Mouse (Mus musculus) fat pad, adult 2 months (tissue): ENCODE results near the gene Lmntd1.

ENCODE experiments used
- DNase-seq: peaks from one replicate; pipeline ENCODE4 v3.0.0-alpha.2; 2011; ENCODE audit warnings: low read depth, low spot score; ENCODE audit errors: extremely low read depth

Lmntd1 gene

DNA sequence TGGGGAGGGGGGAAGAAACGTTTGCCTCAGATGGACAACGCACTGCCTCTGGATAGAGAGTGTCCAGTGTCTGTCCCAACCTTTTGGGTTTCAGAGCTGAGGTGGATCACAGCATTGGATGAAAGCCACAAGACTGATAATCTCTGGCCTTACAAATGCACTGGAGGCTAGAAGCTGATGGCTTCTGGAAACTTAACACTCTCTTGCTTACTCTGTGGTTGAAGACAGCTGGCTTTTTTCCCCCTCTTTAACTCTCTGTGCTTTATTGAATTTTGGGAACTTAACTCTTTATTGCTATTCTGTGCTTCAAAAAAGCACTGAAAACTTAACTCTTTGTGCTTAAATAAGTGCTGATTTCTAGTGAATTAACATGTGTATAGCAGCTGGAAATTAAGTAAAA, 223.7 kb downstream of the Lmntd1 start:
- no peak for DNase-seq

DNA sequence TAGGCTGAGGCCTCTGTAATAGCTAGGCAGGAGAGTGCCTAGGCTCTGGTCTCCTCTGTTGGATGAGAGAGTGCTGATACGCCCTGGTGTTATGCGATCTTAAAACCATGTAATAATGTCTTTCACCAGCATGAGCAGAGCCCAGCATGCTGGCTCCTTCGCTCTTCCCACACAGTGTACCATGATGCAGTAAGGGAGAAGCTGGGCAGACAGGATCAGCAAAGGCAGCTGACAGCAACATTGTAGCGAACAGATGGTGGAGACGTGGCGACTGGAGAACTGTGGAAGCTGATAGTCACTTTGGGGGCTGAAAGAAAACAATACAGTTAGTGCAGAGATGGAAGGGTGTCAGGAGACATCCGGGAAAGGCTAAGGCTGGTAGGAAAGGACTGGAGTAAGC, 224.2 kb downstream of the Lmntd1 start:
- DNase-seq = no peak

DNA sequence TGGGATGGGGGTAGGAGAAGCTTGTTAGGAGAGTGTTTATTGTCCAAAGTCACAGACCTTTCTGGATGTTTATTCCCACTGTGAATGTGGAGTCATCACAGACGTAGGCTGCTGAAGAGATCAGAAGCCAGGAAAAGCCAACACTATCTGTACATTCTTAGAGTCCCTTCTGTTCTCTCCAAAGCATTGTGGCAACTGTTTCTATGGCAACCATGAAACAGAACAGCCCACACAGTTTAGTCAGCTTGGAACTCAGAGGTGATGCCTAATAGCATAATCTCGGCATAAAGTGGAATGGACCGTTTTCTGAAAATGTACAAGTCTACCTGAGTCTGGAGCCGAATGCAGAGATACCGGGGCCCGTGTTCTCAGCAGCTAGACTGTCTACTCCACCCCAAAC, 226.7 kb downstream of the Lmntd1 start:
- no peak for DNase-seq

DNA sequence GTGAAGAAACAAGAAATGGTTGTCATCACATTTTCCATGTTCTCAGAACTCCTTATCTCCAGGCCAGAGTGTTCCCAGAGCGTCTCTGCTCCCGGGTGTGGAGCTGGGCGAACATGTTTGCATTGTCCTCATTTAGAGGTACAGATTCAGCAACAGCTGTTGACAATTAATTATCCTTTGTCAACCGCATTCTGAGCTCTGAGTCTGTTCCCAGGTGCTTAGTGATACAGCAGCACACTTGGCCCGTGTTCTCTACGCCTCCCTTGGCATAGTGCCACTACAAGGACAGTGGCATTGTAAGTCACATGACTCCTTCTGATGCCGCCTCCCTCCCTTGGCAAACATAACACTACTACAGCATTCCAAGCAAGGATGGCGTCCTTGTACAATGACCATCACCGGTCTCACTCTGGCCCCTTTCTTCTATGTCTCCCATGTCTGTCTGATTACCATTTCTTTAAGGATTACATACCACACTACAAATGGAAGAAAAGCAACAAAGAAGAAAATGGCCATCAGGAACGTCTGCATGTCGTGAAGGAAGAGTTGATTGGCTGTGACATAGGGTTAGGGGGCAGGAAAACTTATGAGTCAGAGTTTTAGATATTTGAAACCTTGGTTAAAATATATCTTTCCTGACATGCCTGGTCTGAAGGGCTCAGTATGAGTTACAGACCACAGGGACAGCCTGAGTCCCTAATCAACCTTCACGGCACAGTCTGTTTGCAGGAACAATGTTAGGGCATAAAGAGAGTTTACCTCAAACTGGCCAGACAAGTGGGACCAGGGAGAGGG, 231.3 kb downstream of the Lmntd1 start:
- DNase-seq = no peak

DNA sequence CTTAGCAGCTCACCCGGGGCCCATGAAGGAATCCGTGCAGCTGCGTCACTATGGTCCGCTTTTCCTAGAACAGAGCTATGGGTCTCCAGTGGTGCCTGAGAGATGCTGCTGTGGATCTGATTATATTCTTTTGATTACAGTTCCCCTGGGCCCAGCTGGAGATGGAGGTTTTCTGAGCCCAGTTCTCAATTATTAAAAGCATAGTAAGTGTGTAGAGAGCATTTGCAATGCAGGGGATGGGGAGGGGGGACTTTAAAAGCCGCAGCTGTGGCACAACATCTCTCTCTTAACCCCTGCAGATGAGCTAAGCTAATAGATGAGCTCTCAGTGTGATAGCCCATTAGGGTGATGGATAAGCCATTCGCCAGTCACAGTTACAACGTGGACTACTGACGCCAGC, 233.2 kb downstream of the Lmntd1 start:
- no peak for DNase-seq

DNA sequence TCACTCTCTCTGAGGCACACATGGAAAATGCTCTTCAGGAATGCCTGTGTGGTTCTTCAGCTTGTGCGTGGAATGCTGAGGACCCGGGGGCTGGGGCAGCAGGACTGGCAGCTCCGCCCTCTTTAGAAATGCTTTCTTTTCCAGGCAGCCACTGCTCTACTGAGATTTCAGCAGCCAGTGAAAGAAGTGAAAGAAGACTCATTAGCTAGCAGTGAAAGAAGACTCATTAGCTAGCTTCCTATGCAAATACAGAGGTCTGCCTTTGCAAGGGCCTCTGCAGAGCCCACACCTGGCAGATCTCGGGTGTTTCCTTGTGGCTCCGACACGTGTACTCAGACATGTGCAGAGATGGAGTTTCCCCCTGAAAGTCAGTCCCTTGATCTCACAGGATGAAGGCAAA, 234.9 kb downstream of the Lmntd1 start:
- no peak for DNase-seq

DNA sequence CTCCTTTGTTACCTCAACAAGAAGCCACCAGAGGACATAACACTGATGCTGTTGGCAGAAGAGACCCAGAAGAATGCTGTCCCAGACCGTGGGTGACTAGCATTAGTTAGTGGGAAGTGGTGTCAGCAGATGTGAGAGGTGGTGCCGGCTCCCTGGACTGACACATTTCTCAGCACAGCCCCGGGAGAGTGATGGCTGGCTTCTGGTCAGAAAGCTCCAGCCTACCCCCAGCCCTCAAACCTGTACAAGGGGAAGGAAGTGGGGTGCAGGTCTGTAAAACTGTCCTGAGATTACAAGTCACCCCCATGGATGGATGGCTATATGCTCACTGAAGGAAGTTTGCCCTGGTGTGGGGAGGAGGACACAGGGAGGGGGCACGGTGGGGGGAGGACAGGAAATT, 235.4 kb downstream of the Lmntd1 start:
- no peak for DNase-seq

DNA sequence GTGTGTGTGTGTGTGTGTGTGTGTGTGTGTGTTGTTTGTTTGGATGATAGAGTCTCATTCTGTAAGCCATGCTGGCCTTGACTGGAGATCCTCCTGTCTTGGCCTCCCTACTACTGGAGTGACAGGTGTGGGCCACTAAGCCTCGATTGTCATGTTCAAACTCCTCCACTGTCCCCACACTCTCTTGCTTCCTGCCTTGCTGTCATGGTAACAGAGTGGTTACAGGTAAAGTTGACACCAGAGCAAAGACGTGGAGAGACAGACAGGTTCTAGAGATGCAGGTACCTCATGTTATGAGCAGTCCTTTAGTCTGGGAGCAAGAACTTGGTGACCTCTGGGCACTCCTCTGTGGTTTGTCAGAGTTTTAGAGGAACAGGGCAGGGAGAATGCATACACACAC, 239.7 kb downstream of the Lmntd1 start:
- DNase-seq = no peak

DNA sequence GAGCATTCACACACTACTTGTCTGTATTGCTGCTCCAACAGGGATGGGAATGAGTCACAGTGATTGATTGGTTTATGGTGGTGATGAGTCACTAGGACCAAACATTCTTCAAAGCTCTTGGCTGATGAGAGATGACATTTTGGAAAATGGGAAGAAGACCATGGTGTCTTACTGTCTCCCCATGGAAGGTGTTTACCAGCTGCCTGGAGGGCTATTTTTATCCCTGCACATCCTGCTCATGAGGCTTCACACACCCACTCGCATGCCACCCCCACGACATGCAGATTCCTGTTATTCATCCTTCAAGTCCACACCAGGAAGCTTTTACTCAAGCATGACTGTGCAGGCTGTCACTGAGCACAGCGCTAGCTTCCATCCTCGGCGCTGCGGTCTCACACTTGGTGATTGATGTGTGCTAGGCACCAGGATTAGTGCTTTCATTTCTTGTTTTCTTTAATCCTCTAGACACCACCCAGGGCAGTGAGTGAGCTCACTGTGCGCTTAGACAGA, 240.4 kb downstream of the Lmntd1 start:
- DNase-seq = no peak

DNA sequence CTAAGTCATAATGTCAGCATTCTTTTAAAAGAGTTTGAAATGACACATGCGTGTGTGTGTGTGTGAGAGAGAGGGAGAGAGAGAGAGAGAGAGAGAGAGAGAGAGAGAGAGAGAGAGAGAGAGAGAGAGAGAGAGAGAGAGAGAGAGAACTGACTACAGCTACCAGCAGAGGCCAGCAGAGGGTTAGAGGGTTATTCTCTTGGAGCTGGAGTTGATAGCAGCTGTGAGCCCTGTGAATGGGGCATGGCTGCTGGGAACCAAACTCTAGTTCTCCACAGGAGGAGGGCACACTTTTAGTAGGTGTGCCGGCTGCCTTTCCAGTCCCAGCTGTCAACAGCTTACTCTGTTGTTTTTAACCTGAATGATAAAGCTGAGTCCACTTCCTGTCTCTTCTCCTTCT, 242.1 kb downstream of the Lmntd1 start:
- DNase-seq = no peak

DNA sequence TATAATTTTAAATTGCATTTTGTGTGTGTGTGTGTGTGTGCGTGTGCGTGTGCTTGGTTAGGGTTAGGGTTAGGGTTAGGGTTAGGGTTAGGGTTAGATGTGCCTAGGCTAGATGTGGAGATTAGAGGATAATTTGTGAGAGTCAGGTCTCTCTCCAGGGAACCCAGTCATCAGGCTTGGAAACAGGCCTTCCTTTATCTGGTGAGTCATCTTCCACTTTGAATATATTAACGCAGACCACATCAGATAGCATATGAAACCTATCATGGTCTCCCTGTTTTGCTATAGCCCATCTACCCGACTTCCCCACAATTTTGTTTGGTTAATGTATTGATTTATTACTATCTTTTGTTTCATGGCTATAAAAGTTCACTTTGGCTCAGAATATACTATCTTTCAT, 242.5 kb downstream of the Lmntd1 start:
- no peak for DNase-seq

DNA sequence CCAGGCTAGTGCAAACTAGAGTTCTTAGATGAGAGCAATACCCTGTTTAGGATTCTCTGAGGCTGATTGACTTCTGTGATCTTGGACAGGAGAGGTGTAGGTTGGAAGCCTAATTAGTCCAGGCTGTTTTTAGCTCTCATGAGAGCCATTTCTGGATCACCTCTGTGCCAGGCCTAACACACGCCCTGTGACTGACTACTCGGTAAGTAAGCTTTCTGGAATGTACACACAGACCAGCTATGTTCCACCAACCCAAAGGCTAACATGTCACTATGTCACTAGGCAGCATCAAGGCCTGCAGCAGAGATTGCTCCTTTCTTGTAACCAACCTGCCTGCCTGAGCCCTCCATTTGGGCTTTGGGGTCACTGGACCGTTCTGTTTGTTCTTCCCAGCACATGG, 243.8 kb downstream of the Lmntd1 start:
- DNase-seq = no peak

DNA sequence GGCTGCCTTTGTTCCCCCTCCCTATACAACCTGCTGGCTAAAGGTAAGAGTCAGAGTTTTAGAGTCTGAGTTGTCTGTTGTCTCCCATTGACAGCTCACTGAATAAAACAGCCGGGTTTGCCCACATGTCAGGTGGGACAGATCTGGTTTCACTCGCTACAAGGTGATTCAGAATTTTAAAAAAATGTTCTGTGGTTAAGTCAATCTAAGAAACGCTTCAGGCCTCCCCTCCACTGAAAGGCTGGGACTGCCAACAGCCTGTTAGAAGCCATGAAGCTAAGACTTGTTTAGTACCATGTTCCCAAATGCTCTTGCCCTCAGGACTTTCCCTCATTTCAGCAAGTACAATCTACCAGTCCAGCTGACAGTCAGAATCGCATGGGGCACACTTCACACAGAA, 244.8 kb downstream of the Lmntd1 start:
- DNase-seq = no peak

DNA sequence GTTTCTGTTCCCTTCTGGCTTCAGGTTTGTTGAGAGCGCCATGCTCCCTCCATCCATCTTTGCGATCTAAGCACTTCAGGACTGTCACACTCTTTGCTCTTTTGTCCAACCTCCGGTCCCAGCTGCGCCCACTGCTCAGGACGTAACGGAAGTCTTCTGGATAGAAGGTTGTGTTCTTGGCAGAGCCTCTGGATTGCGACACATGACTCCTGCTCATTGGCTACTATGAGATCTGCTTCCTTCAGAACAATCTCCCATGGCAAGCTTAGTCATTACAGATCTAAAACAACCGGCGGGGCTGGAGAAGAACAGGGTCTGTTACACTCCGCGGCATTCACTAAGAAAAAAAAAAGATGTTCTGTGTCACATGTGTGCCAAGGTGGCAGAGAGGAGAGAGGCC, 247.6 kb downstream of the Lmntd1 start:
- peak; percentile 50 for DNase-seq

DNA sequence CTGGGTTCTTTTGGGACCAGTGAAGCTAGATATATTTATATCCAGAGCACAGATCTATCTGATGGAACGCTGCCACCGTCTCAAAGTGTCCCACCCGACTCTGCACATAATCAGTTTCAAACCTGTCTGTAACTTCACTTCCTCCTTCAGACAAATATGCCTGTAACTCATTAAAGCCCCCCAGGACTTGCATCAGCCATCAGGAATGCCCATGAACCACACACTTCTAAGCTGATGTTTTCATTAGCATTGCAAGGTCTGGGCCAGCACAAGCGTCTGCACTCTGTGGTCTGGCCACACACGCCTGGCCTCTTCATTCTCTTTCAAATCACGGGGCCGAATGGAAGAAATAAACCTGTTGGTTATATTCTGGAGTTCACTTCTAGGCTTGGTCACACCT, 250.4 kb downstream of the Lmntd1 start:
- DNase-seq = no peak

DNA sequence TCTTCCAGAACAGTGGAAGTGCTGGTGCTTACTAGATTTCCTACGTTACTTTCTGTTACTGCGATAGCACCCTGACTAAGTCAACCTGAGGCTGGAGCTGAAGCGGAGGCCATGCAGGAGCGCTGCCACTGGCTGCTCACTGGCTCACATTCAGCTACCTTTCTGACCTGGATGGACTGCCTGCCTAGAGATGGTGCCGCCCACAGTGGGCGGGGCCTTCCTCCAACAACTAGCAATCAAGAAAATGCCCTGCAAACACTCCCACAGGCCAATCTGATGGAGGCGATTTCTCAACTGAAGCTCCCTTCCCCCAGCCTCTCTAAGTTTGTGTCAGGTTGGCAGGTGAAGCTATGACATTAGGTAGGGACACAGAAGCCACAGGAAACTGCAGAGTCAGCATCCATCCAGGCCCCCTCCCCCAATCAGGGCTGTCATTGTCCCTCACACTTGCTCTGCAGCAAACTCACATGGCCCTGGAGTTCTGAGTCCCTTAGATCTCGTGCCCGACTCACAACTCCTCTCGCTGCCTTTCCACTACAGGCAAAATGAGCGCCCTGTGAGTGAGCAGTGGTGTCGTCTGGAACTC, 252.9 kb downstream of the Lmntd1 start:
- DNase-seq = no peak

DNA sequence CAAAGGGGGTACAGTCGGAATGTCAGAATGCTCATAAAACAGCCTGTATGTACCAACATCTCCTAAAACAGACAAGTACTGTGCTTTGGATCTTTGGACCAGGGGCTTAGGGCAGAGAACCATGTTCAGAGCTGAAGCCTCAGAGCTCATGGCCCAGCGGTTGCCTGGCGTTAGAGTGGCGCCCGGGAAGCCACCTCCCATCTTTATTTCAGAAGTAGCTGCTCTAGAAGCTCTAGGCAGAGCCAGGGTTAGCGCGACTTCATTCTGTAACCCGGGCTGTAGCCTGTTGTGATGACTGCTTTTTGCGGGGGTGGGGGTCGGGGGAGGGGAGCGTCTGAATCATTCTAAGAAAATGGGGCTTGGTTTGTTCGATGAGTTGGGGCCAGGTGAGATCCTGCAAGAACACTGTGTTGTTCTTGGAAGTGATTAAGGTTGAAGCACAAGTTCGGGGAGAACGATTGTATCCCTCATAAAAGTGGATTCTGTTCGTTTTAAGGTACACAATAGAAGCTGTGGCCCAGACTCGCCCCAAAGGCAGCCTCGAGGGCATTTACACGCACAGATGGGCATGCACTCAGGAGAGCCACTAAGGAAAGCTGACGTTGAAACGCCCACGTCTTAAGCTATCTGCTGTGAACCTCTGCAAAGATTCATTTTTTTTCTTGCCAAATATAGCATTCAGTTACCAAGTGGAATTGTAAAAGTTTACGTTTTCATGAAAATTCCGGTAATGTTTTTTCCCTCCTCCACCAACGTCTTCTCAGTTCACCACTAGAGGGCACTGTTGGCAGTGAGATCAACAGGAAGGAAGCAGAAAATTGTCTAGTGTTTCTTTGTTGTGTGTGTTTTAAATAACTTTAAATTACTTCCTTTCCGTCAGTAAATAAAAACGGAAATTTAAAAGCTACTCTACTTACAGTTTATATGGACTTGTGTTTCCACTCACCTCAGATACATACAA, 254.4 kb downstream of the Lmntd1 start:
- no peak for DNase-seq

DNA sequence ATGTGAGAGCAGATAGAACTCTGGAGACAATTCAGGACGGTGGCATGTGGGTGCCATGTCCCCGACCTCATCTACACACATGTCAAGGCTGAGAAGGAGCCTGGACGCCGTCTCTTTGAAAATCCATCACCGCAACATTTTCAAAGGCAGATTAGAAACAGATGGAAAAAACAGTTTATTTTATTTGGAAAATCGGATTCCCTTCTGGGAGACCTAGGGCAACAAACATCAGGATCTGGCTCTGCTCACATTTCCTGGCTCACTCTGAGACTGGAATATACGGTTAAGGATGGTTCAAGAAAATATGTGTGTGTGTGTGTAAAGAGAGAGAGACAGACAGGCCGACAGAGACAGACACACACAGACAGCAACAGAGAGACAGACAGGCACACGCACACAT, 256.1 kb downstream of the Lmntd1 start:
- DNase-seq = no peak

DNA sequence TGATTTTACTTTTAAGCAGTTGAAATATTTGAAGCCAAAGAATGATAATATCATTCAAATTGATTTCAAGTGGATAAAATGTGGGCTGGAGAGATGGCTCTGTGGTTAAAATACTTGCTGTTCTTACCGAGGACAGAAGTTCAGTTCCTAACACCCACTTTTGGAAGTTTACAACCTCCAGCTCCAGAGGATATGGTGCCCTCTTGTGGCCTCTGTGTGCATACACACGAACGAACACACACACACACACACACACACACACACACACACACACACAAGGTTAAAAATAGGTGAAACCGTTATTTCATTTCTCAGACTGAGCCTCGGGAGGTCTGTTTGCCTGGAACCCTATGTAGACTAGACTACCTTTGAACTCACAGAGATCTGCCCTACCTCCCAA, 260.3 kb downstream of the Lmntd1 start:
- no peak for DNase-seq

DNA sequence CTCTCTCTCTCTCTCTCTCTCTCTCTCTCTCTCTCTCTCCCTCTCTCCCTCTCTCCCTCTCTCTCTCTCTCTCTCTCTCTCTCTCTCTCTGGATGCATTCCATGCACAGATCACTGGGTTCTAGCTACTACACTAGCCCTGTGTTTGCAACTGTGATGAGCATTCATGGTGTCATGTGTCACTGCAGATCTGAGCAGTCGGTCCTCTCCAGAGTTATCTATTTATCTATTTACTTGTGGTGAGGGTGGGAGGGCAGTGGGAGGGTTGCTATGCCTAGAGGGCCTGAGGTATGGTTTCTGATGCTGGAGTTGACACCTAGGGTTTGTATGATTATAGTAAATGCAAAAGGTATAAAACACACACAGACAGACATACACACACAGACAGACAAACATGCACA, 261.4 kb downstream of the Lmntd1 start:
- no peak for DNase-seq

DNA sequence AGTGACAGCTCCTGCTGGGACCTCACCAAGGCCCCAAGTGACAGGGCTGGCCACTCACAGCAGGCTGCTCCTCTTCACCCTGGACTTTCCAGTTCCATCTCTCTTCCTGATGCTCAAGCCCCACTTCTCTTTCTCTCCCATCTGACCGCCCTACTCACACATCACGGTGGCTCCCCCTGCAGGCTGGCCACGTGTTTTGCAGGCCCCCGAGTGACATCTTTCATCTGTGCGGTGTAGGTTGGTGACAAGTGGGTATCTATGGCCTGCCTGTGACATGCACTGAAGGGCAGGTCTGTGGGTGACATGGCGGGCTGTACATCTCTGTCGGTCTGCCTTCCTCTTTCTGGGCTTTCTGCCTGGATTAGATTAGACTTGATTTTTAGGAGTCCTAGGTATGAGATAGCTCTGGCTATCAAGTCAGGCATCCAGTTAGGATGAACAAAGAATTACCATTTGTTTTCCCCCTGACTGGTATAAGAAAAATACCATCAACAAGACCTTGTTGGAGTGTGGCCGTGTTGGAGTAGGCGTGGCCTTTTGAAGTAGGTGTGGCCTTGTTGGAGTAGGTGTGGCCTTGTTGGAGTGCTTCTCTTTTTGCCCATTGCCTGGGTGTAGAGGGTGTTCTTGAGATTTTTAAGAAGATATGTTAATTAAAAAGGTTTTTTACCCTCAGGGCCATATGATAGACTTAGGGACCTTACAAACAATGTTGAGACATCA, 265.8 kb downstream of the Lmntd1 start:
- no peak for DNase-seq
